Mouse (Mus musculus) gastrocnemius, adult 2 months (tissue): ENCODE results near the gene Tns4. TPM values are rescaled to one million over a fixed set of nuclear protein-coding genes. Genes with fewer than 3 reads are reported as not detected.

Experiments used
- DNase-seq: peaks from one replicate; pipeline ENCODE4 v3.0.0; 2022
- H3K27ac ChIP-seq: fragments of 200-600 bp; 2 replicates; pipeline ENCODE4 v1.8.1; 2022; ENCODE audit warnings: mild to moderate bottlenecking
- H3K4me3 ChIP-seq: fragments of 200-600 bp; 2 replicates; pipeline ENCODE4 v1.8.1; 2022; ENCODE audit warnings: mild to moderate bottlenecking, moderate library complexity
- CTCF ChIP-seq: fragments of 200-600 bp; IDR thresholded peaks from 2 replicates; pipeline ENCODE4 v1.8.1; 2022; ENCODE audit warnings: antibody characterized with exemption, mild to moderate bottlenecking, moderate library complexity
- intact Hi-C: fragments of 180-260 bp; cut with DNase I; formaldehyde crosslinking; loops from one replicate; pipeline ENCODE4 v1.15.1; 2025
- total RNA-seq, 2 experiments: library from RNA; stranded (reverse); gene quantifications; 2 replicates each; pipeline ENCODE4 v1.2.3; 2021

Tns4 gene
- total RNA-seq, 2 experiments from 2014 or later = 0.22 TPM; not detected in 1

- intact Hi-C loops = loop anchor here (5.0 kb wide), 1 partner anchor 40 kb away; no protein-coding TSS in a partner anchor
- no peak for TF ChIP-seq CTCF
- no peak overlapping the region for H3K4me3 ChIP-seq
- H3K27ac ChIP-seq = no peak overlapping the region
- DNase-seq = no peak
Observed at GRCm38 (mm10) chr11:99112700-99113099, 23.6 kb upstream of the Tns4 start.

- H3K27ac ChIP-seq = no peak overlapping the region
- intact Hi-C loops = loop anchor here (5.0 kb wide), 1 partner anchor 39 kb away; no protein-coding TSS in a partner anchor
- no peak overlapping the region for H3K4me3 ChIP-seq
- DNase-seq = no peak
- no peak for TF ChIP-seq CTCF
Observed at GRCm38 (mm10) chr11:99111631-99112030, 22.5 kb upstream of the Tns4 start.

- no peak overlapping the region for H3K27ac ChIP-seq
- no peak for DNase-seq
- H3K4me3 ChIP-seq = no peak overlapping the region
- TF ChIP-seq CTCF = no peak
- intact Hi-C loops = loop anchor here (5.0 kb wide), 1 partner anchor 39 kb away; no protein-coding TSS in a partner anchor
Observed at GRCm38 (mm10) chr11:99111155-99111554, 22.0 kb upstream of the Tns4 start.

DNA sequence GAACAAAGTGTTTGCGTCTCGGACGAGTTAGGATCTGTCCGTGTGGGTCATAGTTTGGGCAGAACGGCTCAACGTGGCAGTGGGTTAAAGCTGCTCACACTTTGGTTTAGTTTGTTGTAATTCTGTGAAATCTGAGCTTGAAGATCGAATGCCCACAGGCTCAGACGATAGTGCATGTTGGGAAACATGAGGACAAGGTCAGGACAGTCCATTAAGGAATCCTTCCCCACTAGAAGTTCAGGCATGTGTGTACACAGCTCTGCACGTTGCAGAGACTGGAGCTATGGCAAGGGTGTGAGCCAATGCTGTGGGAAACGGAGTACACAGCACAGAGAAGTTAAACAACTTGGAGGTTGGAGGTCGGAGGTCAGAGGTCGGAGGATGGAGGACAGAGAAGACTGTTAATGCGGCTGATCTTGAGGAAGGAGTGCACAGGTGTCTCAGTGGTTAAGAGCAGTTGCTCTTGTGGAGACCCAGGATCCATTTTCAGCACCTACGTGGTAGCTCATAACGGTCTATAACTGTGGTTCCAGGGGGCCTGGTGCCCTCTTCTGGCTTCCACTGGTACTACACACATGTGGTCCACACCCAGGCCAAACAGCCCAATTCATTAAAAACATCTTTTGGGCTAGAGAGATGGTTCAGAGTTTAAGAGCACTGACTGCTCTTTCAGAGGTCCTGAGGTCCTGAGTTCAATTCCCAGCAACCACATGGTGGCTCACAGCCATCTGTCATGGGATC, 21.4 kb upstream of the Tns4 start:
- H3K27ac ChIP-seq = no peak overlapping the region
- no peak overlapping the region for H3K4me3 ChIP-seq
- TF ChIP-seq CTCF = peak; percentile 45
- intact Hi-C loops = loop anchor here (5.0 kb wide), 1 partner anchor 38 kb away; no protein-coding TSS in a partner anchor
- DNase-seq = no peak

DNA sequence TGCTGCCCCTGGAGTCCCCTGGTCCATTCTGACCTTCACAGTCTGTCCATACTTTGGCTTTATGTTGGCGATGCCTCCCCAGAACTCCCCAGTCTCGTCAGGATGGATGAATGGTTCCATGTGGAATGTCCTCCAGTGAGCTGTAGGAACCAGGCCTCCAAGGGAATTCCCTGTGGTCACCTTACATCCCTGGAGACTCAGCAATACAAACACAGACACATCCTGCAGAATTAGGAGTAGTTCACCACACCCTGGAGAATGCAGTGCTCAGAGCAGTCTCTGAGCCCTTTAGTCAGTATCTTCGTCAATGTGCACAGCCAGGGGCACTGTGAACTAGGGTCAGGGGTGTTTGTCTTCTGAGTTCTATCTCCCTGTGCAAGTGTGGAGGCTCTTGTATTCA, 19.2 kb upstream of the Tns4 start:
- no peak for DNase-seq
- no peak overlapping the region for H3K4me3 ChIP-seq
- intact Hi-C loops = no loop called here
- no peak overlapping the region for H3K27ac ChIP-seq
- no peak for TF ChIP-seq CTCF

GRCm38 (mm10) chr11:99105981-99106726, 17.0 kb upstream of the Tns4 start:
- no peak overlapping the region for H3K4me3 ChIP-seq
- H3K27ac ChIP-seq = no peak overlapping the region
- intact Hi-C loops = no loop called here
- no peak for TF ChIP-seq CTCF
- DNase-seq = no peak

DNA sequence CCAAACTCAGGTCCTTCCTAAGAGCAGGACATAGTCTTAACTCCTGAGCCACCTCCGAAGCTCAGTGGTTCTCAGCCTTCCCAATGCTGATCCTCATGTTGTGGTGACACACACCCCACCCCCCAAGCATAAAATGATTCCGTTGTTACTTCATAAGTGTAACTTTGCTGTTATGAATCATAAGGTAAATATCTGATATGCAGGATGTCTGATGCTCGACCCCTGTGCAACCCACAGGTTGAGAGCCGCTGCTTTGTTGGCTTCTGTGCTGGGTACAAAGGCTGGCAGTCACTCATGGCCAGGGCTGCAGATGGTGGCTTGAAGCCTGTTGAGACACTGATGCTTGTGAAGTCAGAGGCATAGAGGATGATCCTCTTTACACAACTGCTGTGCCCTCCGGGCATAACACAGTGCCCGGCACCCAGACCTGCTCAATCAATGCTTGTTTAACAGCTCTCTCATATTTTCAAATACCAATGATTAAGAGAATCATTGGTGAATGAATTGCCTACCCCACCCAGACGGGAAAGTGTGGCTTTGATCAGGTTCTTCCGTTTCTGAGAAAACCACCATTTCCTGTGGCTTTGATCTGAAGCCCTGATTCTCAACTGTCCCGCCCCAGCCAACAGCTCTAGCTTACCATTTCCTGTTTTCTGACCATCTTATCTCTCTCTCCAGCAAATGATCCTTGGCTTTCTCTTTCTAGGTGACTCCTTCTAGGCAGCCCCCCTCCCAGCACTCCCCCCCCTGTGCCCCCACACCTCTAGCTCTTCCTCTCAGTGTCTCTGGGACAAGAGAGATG, 15.7 kb upstream of the Tns4 start:
- no peak overlapping the region for H3K27ac ChIP-seq
- no peak overlapping the region for H3K4me3 ChIP-seq
- intact Hi-C loops = no loop called here
- no peak for DNase-seq
- TF ChIP-seq CTCF = no peak

DNA sequence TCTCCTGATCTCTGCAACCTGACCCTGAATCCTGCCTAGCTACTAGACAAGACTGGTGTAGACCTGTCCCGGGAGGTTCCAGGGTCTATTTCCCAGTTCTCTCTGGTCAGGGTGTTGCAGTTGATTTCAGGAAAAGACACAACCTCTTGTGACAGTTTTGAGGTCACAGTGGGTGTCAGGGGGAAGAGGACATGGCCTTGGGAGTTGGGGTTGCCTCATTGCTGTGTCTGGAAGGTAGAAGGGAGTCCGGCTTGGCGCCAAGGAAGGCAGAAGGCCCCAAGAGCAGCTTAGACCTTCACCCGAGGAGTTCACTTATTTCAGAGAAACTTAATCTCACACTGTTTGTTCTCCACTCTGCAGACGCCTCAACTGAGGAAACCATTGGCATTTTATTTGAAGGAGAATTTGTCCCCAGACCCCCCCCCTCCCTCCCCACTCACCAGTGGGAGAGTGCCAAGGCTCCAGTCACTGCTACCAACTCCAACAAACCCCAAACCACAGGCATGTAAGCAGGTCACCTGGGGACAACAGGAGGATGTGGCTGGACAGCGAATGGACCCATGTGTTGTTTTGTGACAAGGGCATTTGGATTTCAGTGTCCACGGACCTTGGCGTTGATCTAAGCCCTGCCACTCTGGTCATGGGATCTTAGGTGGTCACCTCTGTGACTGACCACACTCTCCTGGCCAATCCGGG, 13.6 kb upstream of the Tns4 start:
- H3K27ac ChIP-seq = no peak overlapping the region
- no peak overlapping the region for H3K4me3 ChIP-seq
- TF ChIP-seq CTCF = no peak
- no peak for DNase-seq
- intact Hi-C loops = no loop called here

DNA sequence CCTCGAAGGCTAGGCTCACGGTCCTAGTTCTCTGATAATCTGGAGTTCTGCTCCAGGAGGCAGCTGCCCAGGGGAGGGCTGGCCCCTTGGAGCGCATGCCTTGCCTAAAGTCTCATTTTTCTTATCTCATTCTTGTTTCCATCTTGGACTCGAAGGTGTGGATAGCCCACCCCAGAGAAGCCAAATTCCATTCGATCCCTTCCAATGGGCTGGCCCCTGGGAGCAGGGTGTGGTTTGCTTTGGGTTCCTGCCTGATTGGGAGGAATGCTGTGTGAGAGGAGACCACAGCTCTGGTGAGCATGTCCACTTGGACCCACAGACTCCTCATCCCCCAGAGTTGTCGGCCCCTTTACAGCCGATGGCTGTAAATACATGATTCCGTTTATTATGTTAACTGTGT, 12.6 kb upstream of the Tns4 start:
- no peak overlapping the region for H3K4me3 ChIP-seq
- intact Hi-C loops = no loop called here
- TF ChIP-seq CTCF = no peak
- DNase-seq = no peak
- no peak overlapping the region for H3K27ac ChIP-seq

GRCm38 (mm10) chr11:99100215-99100614, 11.1 kb upstream of the Tns4 start:
- intact Hi-C loops = no loop called here
- Histone ChIP-seq H3K4me3 (no peak overlapping the region), H3K27ac (no peak overlapping the region; the same call in 1 of the 2 replicates)
- DNase-seq = no peak
- no peak for TF ChIP-seq CTCF

DNA sequence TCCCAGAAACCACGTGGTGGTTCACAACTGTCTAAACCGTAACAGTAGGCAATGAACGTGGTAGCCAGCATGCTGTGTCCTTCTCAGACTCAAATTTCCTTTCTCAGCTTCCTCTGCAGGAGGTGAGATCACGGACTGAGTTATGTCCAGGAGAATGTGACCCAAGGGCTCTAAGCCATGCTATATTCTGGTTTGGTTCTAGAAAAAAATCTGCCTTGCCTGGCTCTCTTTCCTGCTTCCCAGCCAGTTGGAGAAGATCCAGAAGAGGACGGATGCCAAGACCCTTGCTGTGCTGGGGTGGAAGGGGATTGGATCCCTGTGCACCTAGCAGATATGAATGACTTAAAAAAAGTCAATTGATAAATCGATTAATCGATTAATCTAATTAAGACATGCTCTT, 10.4 kb upstream of the Tns4 start:
- TF ChIP-seq CTCF = no peak
- intact Hi-C loops = no loop called here
- Histone ChIP-seq H3K4me3 (no peak overlapping the region), H3K27ac (0 out of 2 replicates have a peak overlapping the region, but pooled peaks have one; percentile 24)
- no peak for DNase-seq

DNA sequence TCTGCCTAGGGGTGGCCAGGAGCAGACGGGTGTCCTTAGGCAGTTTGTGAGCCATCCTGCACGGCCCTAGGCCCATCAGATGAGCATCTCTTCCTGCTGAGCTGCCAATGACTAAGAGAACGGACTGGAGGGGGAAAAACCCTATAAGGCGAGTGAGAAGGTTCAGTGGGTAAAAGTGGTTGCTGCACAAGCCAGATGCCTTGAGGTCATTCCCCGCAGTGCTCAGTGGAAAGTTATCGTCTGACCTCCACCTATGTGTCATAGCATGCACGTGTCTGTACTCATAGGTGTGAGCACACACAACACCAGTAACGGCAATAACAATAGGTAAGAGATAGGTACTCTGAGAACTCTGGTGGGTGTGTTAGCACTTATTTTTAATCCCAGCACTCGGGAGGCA, 9.8 kb upstream of the Tns4 start:
- TF ChIP-seq CTCF = no peak
- DNase-seq = no peak
- intact Hi-C loops = no loop called here
- no peak overlapping the region for H3K27ac ChIP-seq
- H3K4me3 ChIP-seq = no peak overlapping the region
